9 mouse cellular contexts compared by ENCODE assay signal in the genomic region with DNA sequence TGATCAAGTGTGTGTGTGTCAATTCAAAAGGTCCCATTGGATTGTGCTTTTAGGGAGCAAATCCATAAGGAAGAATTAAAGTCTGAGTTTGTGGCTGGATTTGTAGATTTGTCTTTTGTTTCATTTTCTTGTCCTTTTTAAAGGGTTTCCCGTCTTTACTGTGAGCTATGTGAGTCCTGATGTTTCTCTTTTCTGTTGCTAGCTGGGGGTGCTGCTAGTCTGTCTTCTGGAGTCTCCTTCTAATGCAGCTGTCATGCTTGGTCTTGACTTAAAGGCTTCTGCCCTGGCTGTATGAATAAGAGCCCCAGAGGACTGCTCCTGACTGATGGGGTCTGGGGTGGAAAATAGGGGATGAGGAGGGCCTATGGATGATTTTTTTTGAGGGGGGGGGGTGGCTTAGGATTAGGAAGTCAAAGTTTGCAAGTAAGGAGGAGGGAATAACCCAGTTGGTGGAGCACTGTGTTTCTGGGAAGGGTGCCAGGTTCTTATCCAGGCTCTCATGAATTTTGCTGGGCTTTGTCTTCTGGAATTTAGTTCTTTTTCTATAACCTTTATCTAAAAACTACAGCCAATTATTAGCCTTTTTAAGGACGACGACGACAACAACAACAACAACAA. TPM values are rescaled to one million over a fixed set of nuclear protein-coding genes. Genes with fewer than 3 reads are reported as not detected.
DNase-seq lines count a peak whose midpoint lies in the region; ATAC-seq and TF ChIP-seq lines count a peak whose summit lies in the region.
"Had no signal": no experiment of that assay in that cellular context is flagged by ENCODE, and none has a peak within 500 bp of the region (broad histone marks: within the 10 kb centered on the region; RNA-seq: fewer than 3 reads in every experiment).

No protein-coding gene starts in this region.

- H3K4me2 ChIP-seq in heart, postnatal 0 days (ENCODE audit: low read depth, low read length): no peak overlapping the region

- no peak for TF ChIP-seq CTCF in heart, postnatal 0 days (IDR thresholded peaks at IDR 0.05; ENCODE audit: low read depth)

- ATAC-seq in heart, postnatal 0 days (ENCODE audit: insufficient read depth, low read depth): no peak
- no peak for ATAC-seq in erythroblast, adult 5-6 weeks (replicated peaks; ENCODE audit: low FRiP score, poor library complexity, severe bottlenecking)

- intact Hi-C loops in left cerebral cortex, postnatal 4 days (cut with DNase I): loop anchor here (10.0 kb wide), 1 partner anchor 306 kb away; no protein-coding TSS in a partner anchor

- TF ChIP-seq EP300 in heart, postnatal 0 days (IDR thresholded peaks at IDR 0.05; ENCODE audit: low read depth): no peak

- H3K4me3 ChIP-seq in brown adipose tissue, adult 24 weeks (ENCODE audit: insufficient read depth, low read depth, low read length): no peak overlapping the region
- H3K4me3 ChIP-seq in heart, postnatal 0 days (ENCODE audit: low read depth, low read length): no peak overlapping the region

- no peaks in the 10 kb centered on the region for H3K36me3 ChIP-seq in heart, postnatal 0 days (replicated peaks; ENCODE audit: control insufficient read depth, insufficient read depth, low read length)
- H3K36me3 ChIP-seq: G1E had no signal

- no peak overlapping the region for H3K9ac ChIP-seq in heart, postnatal 0 days (replicated peaks; ENCODE audit: low read depth, low read length)

- 21% methylated on average over 4 of the region's 4 CpGs for WGBS in heart, postnatal 0 days

- H3K9me3 ChIP-seq in heart, postnatal 0 days (replicated peaks; ENCODE audit: control insufficient read depth, low read length): no peaks in the 10 kb centered on the region
- H3K9me3 ChIP-seq: G1E had no signal

- H3K4me1 ChIP-seq in brown adipose tissue, adult 24 weeks (ENCODE audit: control insufficient read depth, insufficient read depth, insufficient read length, low read length): peaks cover 3% of the 10 kb centered on the region; the same call in 1 of the 2 replicates
- H3K4me1 ChIP-seq in heart, postnatal 0 days (ENCODE audit: control insufficient read depth, insufficient read depth): peaks cover 6% of the 10 kb centered on the region; the same call in 1 of the 2 replicates

- H3K27me3 ChIP-seq in heart, postnatal 0 days (ENCODE audit: control insufficient read depth, insufficient read depth, low read length): no peaks in the 10 kb centered on the region

- H3K27ac ChIP-seq in brown adipose tissue, adult 24 weeks (replicated peaks; ENCODE audit: low read depth, low read length): peak overlapping the region; percentile 10
- H3K27ac ChIP-seq in heart, postnatal 0 days (ENCODE audit: low read depth): peak overlapping the region; percentile 87

- peak; percentile 36 for DNase-seq in gastrocnemius, adult 18-20 months (ENCODE audit: low spot score)
- DNase-seq in gastrocnemius, postnatal 25 days: no peak
- peak; percentile 76 for DNase-seq in 3T3-L1 (ENCODE audit: low read depth, low spot score)
- DNase-seq in heart, postnatal 0 days (ENCODE audit: low spot score): peak; percentile 59
- DNase-seq in left cerebral cortex, postnatal 4 days: peak; percentile 18
- DNase-seq in skeletal muscle tissue, adult 2 months (ENCODE audit: low read depth, low spot score): peak; percentile 33

RNA-seq across cellular contexts. Expression of gene Fggy, which starts 1.1 kb away (rescaled TPM):
- total RNA-seq in gastrocnemius, adult 18-20 months (2021): 10 to 100 TPM in 1 of 2 experiments, 1 to 10 TPM in 1; 7.8 to 11.7 TPM
- total RNA-seq in gastrocnemius, postnatal 25 days (2021): 1 to 10 TPM; 5.6 to 7.1 TPM
- polyA plus RNA-seq in brown adipose tissue, adult 24 weeks (2012; ENCODE audit: insufficient read depth, insufficient read length, missing spikeins): 18.4 and 24.5 TPM in 2 replicates
- 2.7 and 7.8 TPM in 2 replicates for total RNA-seq in heart, postnatal 0 days (2014; rRNA removed; ENCODE audit: low replicate concordance)
- 3.5 and 3.9 TPM in 2 replicates for polyA plus RNA-seq in heart, postnatal 0 days (2015; fragmentation: Nextera tagmentation; extraction: Ambion mirVana)
- 1 to 10 TPM; 8.3 to 9.2 TPM for total RNA-seq in left cerebral cortex, postnatal 4 days (2021)
- total RNA-seq in erythroblast, adult 5-6 weeks (2015; ENCODE audit: low replicate concordance): 15.4 TPM in 1 of 2 replicates, not detected in the other
- 0.85 TPM in 1 of 2 replicates, not detected in the other for total RNA-seq in erythroblast, adult 5-6 weeks (2017; ENCODE audit: low replicate concordance)
- total RNA-seq: G1E had no signal
- polyA plus RNA-seq: G1E had no signal
